Mouse (Mus musculus): ENCODE results near the gene Shisa6. TPM values are rescaled to one million over a fixed set of nuclear protein-coding genes. Genes with fewer than 3 reads are reported as not detected.

Shisa6 gene
- polyA plus RNA-seq, 1 experiment from 2014 or later = 2.9 TPM

DNA sequence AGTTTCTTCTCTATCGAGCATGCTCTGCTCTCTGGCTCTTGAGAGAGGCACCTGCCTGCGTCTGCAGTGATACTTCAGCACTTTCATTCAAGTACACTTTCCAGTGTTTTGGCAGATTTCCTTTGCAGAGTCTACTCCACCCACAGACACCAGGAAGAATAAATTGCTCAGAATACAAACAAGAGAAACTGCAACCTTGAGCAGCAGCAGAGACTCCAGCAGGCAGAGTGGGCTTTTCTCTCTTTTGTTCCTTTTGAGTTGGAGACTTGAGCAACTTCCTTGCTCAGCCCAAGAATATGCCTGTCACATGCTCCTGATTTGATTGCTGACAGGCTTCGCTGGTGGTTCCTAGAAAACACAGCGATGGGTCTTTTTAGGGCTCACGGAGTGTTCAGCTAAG, 278.6 kb downstream of the Shisa6 start:
- no peaks in the 10 kb centered on the region for H3K36me3 ChIP-seq (ENCODE audit: control insufficient read depth, insufficient read depth, low read length)
- ATAC-seq (ENCODE audit: low FRiP score, low TSS enrichment) = no peak
- no peaks in the 10 kb centered on the region for H3K9me3 ChIP-seq (ENCODE audit: control insufficient read depth, low read length)
- no peak overlapping the region for H3K4me2 ChIP-seq (ENCODE audit: low read length)
- no peak for DNase-seq
- H3K4me3 ChIP-seq (replicated peaks; ENCODE audit: low read depth, low read length) = no peak overlapping the region
- 73% methylated on average over 5 of the region's 5 CpGs for WGBS
- H3K4me1 ChIP-seq (ENCODE audit: control insufficient read depth, insufficient read depth, low read length) = no peaks in the 10 kb centered on the region
- no peak overlapping the region for H3K9ac ChIP-seq (replicated peaks; ENCODE audit: low read length)
- no peak overlapping the region for H3K27ac ChIP-seq (replicated peaks; ENCODE audit: low read depth, low read length)
- no peaks in the 10 kb centered on the region for H3K27me3 ChIP-seq (ENCODE audit: control insufficient read depth, insufficient read depth, low read length)

- ATAC-seq (ENCODE audit: low FRiP score, low TSS enrichment) = no peak
- no peak overlapping the region for H3K9ac ChIP-seq (replicated peaks; ENCODE audit: low read length)
- H3K4me3 ChIP-seq (replicated peaks; ENCODE audit: low read depth, low read length) = no peak overlapping the region
- H3K27ac ChIP-seq (replicated peaks; ENCODE audit: low read depth, low read length) = no peak overlapping the region
- no peak overlapping the region for H3K4me2 ChIP-seq (ENCODE audit: low read length)
- H3K4me1 ChIP-seq (ENCODE audit: control insufficient read depth, insufficient read depth, low read length) = no peaks in the 10 kb centered on the region
- H3K36me3 ChIP-seq (ENCODE audit: control insufficient read depth, insufficient read depth, low read length) = no peaks in the 10 kb centered on the region
- 67% methylated on average over 2 of the region's 2 CpGs for WGBS
- no peaks in the 10 kb centered on the region for H3K9me3 ChIP-seq (ENCODE audit: control insufficient read depth, low read length)
- H3K27me3 ChIP-seq (ENCODE audit: control insufficient read depth, insufficient read depth, low read length) = no peaks in the 10 kb centered on the region
- no peak for DNase-seq
These were observed 289.2 kb downstream of the Shisa6 start for GRCm38 (mm10) chr11:66236557-66236956.

GRCm38 (mm10) chr11:66232891-66233290, 292.9 kb downstream of the Shisa6 start:
- Histone ChIP-seq H3K27me3 (ENCODE audit: control insufficient read depth, insufficient read depth, low read length) (no peaks in the 10 kb centered on the region), H3K4me2 (ENCODE audit: low read length) (no peak overlapping the region), H3K4me3 (replicated peaks; ENCODE audit: low read depth, low read length) (no peak overlapping the region), H3K9me3 (ENCODE audit: control insufficient read depth, low read length) (no peaks in the 10 kb centered on the region), H3K4me1 (ENCODE audit: control insufficient read depth, insufficient read depth, low read length) (no peaks in the 10 kb centered on the region), H3K36me3 (ENCODE audit: control insufficient read depth, insufficient read depth, low read length) (no peaks in the 10 kb centered on the region), H3K9ac (replicated peaks; ENCODE audit: low read length) (no peak overlapping the region), H3K27ac (replicated peaks; ENCODE audit: low read depth, low read length) (no peak overlapping the region)
- ATAC-seq (ENCODE audit: low FRiP score, low TSS enrichment) (no peak), DNase-seq (peak; percentile 20)
- 71% methylated on average over 1 of the region's 1 CpGs for WGBS

- no peaks in the 10 kb centered on the region for H3K4me1 ChIP-seq (ENCODE audit: control insufficient read depth, insufficient read depth, low read length)
- H3K9ac ChIP-seq (replicated peaks; ENCODE audit: low read length) = no peak overlapping the region
- DNase-seq = peak; percentile 56
- H3K27ac ChIP-seq (replicated peaks; ENCODE audit: low read depth, low read length) = no peak overlapping the region
- H3K4me2 ChIP-seq (ENCODE audit: low read length) = no peak overlapping the region
- H3K4me3 ChIP-seq (replicated peaks; ENCODE audit: low read depth, low read length) = no peak overlapping the region
- WGBS = 94% methylated on average over 1 of the region's 1 CpGs
- no peaks in the 10 kb centered on the region for H3K36me3 ChIP-seq (ENCODE audit: control insufficient read depth, insufficient read depth, low read length)
- no peak for ATAC-seq (ENCODE audit: low FRiP score, low TSS enrichment)
- H3K9me3 ChIP-seq (ENCODE audit: control insufficient read depth, low read length) = no peaks in the 10 kb centered on the region
- H3K27me3 ChIP-seq (ENCODE audit: control insufficient read depth, insufficient read depth, low read length) = no peaks in the 10 kb centered on the region
These were observed 303.6 kb downstream of the Shisa6 start for GRCm38 (mm10) chr11:66222133-66222532.

DNA sequence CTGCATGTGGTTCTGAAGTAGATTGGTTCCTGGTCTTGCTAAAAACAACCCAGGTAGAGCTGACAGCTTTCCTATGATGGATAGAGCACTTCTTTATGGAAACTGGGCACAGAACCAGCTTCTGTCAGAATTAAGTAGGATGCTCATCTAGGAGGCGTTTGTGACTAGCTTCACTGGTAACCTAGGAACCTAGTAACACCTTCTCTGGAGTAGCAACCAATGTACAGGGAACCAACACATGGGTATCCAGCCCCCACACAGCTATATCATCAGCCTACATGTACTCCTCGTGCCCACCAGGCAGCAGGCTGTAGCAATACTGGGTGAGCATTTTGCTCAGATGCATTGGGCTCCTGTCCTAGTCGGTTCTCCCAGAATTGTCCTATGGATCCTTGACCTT, 307.3 kb downstream of the Shisa6 start:
- Histone ChIP-seq H3K4me2 (ENCODE audit: low read length) (no peak overlapping the region), H3K4me1 (ENCODE audit: control insufficient read depth, insufficient read depth, low read length) (no peaks in the 10 kb centered on the region), H3K27ac (replicated peaks; ENCODE audit: low read depth, low read length) (no peak overlapping the region), H3K27me3 (ENCODE audit: control insufficient read depth, insufficient read depth, low read length) (no peaks in the 10 kb centered on the region), H3K9ac (replicated peaks; ENCODE audit: low read length) (no peak overlapping the region), H3K4me3 (replicated peaks; ENCODE audit: low read depth, low read length) (no peak overlapping the region), H3K36me3 (ENCODE audit: control insufficient read depth, insufficient read depth, low read length) (no peaks in the 10 kb centered on the region), H3K9me3 (ENCODE audit: control insufficient read depth, low read length) (no peaks in the 10 kb centered on the region)
- 87% methylated on average over 3 of the region's 3 CpGs for WGBS
- ATAC-seq (ENCODE audit: low FRiP score, low TSS enrichment) (no peak), DNase-seq (no peak)

GRCm38 (mm10) chr11:66188627-66189287, 337.0 kb downstream of the Shisa6 start:
- H3K4me1 ChIP-seq (ENCODE audit: control insufficient read depth, insufficient read depth, low read length) = no peaks in the 10 kb centered on the region
- WGBS = 88% methylated on average over 3 of the region's 3 CpGs
- H3K4me3 ChIP-seq (replicated peaks; ENCODE audit: low read depth, low read length) = no peak overlapping the region
- DNase-seq = peak; percentile 59
- H3K27me3 ChIP-seq (ENCODE audit: control insufficient read depth, insufficient read depth, low read length) = no peaks in the 10 kb centered on the region
- H3K9ac ChIP-seq (replicated peaks; ENCODE audit: low read length) = no peak overlapping the region
- no peaks in the 10 kb centered on the region for H3K36me3 ChIP-seq (ENCODE audit: control insufficient read depth, insufficient read depth, low read length)
- H3K9me3 ChIP-seq (ENCODE audit: control insufficient read depth, low read length) = no peaks in the 10 kb centered on the region
- H3K4me2 ChIP-seq (ENCODE audit: low read length) = no peak overlapping the region
- no peak for ATAC-seq (ENCODE audit: low FRiP score, low TSS enrichment)
- H3K27ac ChIP-seq (replicated peaks; ENCODE audit: low read depth, low read length) = no peak overlapping the region

DNA sequence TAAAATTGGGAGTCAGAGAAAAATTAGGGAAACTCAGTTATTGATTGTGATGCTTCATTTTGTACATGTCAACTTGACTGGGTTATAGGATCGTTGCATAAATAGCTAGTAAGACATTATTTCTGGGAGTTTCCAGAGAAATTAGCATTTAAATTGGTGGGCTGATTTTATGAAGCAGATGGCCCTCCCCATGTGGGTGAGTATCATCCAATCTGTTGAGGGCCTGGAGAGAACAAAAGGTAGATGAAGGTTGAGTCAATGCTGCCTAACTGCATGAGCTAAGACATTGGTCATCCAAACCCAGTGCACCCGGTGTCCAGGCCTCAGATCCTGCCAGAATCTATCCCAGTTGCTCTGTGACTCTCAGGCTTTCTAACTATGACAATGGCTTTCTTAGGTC, 337.6 kb downstream of the Shisa6 start:
- ATAC-seq (ENCODE audit: low FRiP score, low TSS enrichment) = no peak
- 81% methylated on average over 2 of the region's 2 CpGs for WGBS
- no peaks in the 10 kb centered on the region for H3K27me3 ChIP-seq (ENCODE audit: control insufficient read depth, insufficient read depth, low read length)
- no peaks in the 10 kb centered on the region for H3K9me3 ChIP-seq (ENCODE audit: control insufficient read depth, low read length)
- H3K27ac ChIP-seq (replicated peaks; ENCODE audit: low read depth, low read length) = no peak overlapping the region
- H3K4me2 ChIP-seq (ENCODE audit: low read length) = no peak overlapping the region
- H3K4me1 ChIP-seq (ENCODE audit: control insufficient read depth, insufficient read depth, low read length) = no peaks in the 10 kb centered on the region
- H3K4me3 ChIP-seq (replicated peaks; ENCODE audit: low read depth, low read length) = no peak overlapping the region
- no peak for DNase-seq
- H3K36me3 ChIP-seq (ENCODE audit: control insufficient read depth, insufficient read depth, low read length) = no peaks in the 10 kb centered on the region
- no peak overlapping the region for H3K9ac ChIP-seq (replicated peaks; ENCODE audit: low read length)

DNA sequence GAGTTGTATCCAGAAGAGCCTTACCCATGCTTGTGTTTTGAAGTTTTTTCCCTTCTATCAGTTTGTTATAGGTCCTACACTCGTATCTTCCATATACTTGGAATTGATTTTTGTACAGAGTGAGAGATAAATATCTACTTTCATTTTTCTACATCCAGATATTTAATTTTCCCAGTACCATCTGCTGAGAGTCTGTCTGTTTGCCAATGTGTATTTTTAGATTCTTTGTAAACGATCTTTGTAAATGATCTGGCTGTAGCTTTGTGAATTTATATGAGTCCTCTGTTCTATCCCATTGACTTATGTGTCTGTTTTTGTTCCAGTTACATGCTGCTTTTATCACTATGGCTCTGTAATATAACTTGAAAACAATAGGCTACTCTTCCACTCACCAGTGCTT, 348.0 kb downstream of the Shisa6 start:
- no peaks in the 10 kb centered on the region for H3K4me1 ChIP-seq (ENCODE audit: control insufficient read depth, insufficient read depth, low read length)
- H3K27ac ChIP-seq (replicated peaks; ENCODE audit: low read depth, low read length) = no peak overlapping the region
- H3K27me3 ChIP-seq (ENCODE audit: control insufficient read depth, insufficient read depth, low read length) = no peaks in the 10 kb centered on the region
- peaks cover 5% of the 10 kb centered on the region for H3K9me3 ChIP-seq (ENCODE audit: control insufficient read depth, low read length)
- H3K4me3 ChIP-seq (replicated peaks; ENCODE audit: low read depth, low read length) = no peak overlapping the region
- H3K9ac ChIP-seq (replicated peaks; ENCODE audit: low read length) = no peak overlapping the region
- 89% methylated on average over 2 of the region's 2 CpGs for WGBS
- no peak for ATAC-seq (ENCODE audit: low FRiP score, low TSS enrichment)
- no peak for DNase-seq
- H3K36me3 ChIP-seq (ENCODE audit: control insufficient read depth, insufficient read depth, low read length) = no peaks in the 10 kb centered on the region
- H3K4me2 ChIP-seq (ENCODE audit: low read length) = no peak overlapping the region

- DNase-seq (peak; percentile 95), ATAC-seq (ENCODE audit: low FRiP score, low TSS enrichment) (peak; percentile 96)
- H3K4me1 ChIP-seq (ENCODE audit: control insufficient read depth, insufficient read depth, low read length) = peaks cover 6% of the 10 kb centered on the region; the same call in 1 of the 2 replicates
- peak within 1 kb of the TSS; percentile 94 for H3K4me2 ChIP-seq (ENCODE audit: low read length)
- under 1% methylated on average over 52 of the region's 53 CpGs for WGBS
- no peaks in the 10 kb centered on the region for H3K27me3 ChIP-seq (ENCODE audit: control insufficient read depth, insufficient read depth, low read length)
- H3K36me3 ChIP-seq (ENCODE audit: control insufficient read depth, insufficient read depth, low read length) = no peaks in the 10 kb centered on the region
- H3K27ac ChIP-seq (replicated peaks; ENCODE audit: low read depth, low read length) = peak within 1 kb of the TSS; percentile 77
- H3K9me3 ChIP-seq (ENCODE audit: control insufficient read depth, low read length) = no peaks in the 10 kb centered on the region
- H3K9ac ChIP-seq (replicated peaks; ENCODE audit: low read length) = peak within 1 kb of the TSS; percentile 56
- H3K4me3 ChIP-seq (replicated peaks; ENCODE audit: low read depth, low read length) = peak within 1 kb of the TSS; percentile 67
These were observed 357.7 kb downstream of the Shisa6 start, which contains the start of gene Dnah9 for GRCm38 (mm10) chr11:66167801-66168651. TSS of gene Dnah9 (minus strand) at chr11:66168551.
